Mouse (Mus musculus) limb, embryonic 14.5 days (tissue): ENCODE data around the gene Hist1h1b. TPM values are rescaled to one million over a fixed set of nuclear protein-coding genes. Genes with fewer than 3 reads are reported as not detected.
"Not testable (repeated sequence)": the region's sequence is repeated elsewhere in the genome, so short reads cannot be mapped to it uniquely, and the experiment has no call there.

Experiments
- ATAC-seq: fragments of 200-750 bp; cut with Nextera tagmentation; 2 replicates; pipeline ENCODE4 v1.8.0; 2017; ENCODE audit warnings: low read depth, moderate number of reproducible peaks, moderate TSS enrichment; ENCODE audit not compliant: low FRiP score
- DNase-seq: peaks from one replicate; pipeline ENCODE4 v3.0.0-alpha.2; 2015; ENCODE audit warnings: low spot score
- H3K27ac ChIP-seq: fragments of 300-500 bp; sonication (generic); replicated peaks from 2 replicates; pipeline ENCODE4 v1.5.1; 2014; ENCODE audit warnings: low read depth, mild to moderate bottlenecking, low read length, moderate library complexity, mixed read lengths
- H3K27me3 ChIP-seq: fragments of 300-500 bp; sonication (generic); 2 replicates; pipeline ENCODE4 v1.6.1; 2014; ENCODE audit warnings: low read length, mixed read lengths; ENCODE audit not compliant: control insufficient read depth, insufficient read depth
- H3K36me3 ChIP-seq: fragments of 300-500 bp; sonication (generic); 2 replicates; pipeline ENCODE4 v1.6.1; 2014; ENCODE audit warnings: mild to moderate bottlenecking, low read length, moderate library complexity, mixed read lengths; ENCODE audit not compliant: control insufficient read depth, insufficient read depth
- H3K4me1 ChIP-seq: fragments of 300-500 bp; sonication (generic); 2 replicates; pipeline ENCODE4 v1.6.1; 2014; ENCODE audit warnings: antibody characterized with exemption, low read length, mixed read lengths; ENCODE audit not compliant: control insufficient read depth, insufficient read depth
- H3K4me2 ChIP-seq: fragments of 300-500 bp; sonication (generic); replicated peaks from 2 replicates; pipeline ENCODE4 v1.6.1; 2014; ENCODE audit warnings: low read depth, mild to moderate bottlenecking, low read length, moderate library complexity; ENCODE audit not compliant: severe bottlenecking
- H3K4me3 ChIP-seq: fragments of 300-500 bp; sonication (generic); replicated peaks from 2 replicates; pipeline ENCODE4 v1.5.1; 2014; ENCODE audit warnings: low read length
- H3K9ac ChIP-seq: fragments of 300-500 bp; sonication (generic); 2 replicates; pipeline ENCODE4 v1.6.1; 2014; ENCODE audit warnings: mild to moderate bottlenecking, low read depth, low read length, moderate library complexity; ENCODE audit not compliant: severe bottlenecking
- H3K9me3 ChIP-seq: fragments of 300-500 bp; sonication (generic); 2 replicates; pipeline ENCODE4 v1.6.1; 2016; ENCODE audit warnings: low read length; ENCODE audit not compliant: control insufficient read depth
- POLR2A ChIP-seq: fragments of 200-500 bp; IDR thresholded peaks from 2 replicates; pipeline ENCODE4 v1.8.0; 2012; ENCODE audit warnings: inconsistent platforms, mild to moderate bottlenecking, moderate library complexity, borderline replicate concordance; ENCODE audit not compliant: insufficient read depth, insufficient read length; ENCODE audit errors: extremely low read depth
- whole genome bisulfite sequencing: fragments of 180-500 bp; shearing (Covaris S2); extraction: QIAGEN DNeasy Blood & Tissue Kit; methylation state at CpG from one replicate; pipeline ENCODE4 v1.1.7; 2014; 5-methylcytosine and 5-hydroxymethylcytosine counted together
- polyA plus RNA-seq, 2 experiments: library from polyadenylated mRNA; depleted of rRNA in 1 of 2; stranded (reverse) in 1 of 2; unstranded in 1 of 2; fragments of >200 nt; fragmentation: Nextera tagmentation in 1 of 2; extraction: Ambion mirVana in 1 of 2; gene quantifications; 2 replicates each; pipeline versions ENCODE4 v1.2.1 to v1.2.3; 2012 to 2014

Hist1h1b gene
- polyA plus RNA-seq, 2 experiments, result 6.7 to 8.9 TPM

DNA sequence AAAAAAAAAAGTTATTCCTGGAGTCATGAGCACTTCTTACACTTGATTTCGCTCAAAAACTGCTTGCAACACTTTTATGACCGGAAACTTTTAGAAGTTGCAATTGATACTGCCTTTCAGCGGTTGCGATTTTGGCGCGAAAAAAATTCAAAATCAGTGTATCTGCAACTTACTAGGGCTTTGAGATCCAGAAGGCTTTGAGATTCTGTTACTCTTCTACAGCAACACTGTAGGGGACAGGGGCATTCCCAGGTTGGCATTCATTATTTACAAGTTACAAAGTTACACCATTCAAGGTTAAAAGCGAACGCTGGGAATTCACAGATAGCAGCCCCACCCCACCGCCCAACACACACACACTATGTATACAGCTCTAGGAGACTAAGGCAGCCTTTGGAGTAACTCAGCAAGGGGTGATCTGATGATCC lies 3.3 kb upstream of the Hist1h1b start:
- H3K36me3 ChIP-seq, result no peaks in the 10 kb centered on the region
- peak overlapping the region; percentile 36 for H3K4me3 ChIP-seq
- ATAC-seq (no peak), DNase-seq (peak; percentile 72)
- peak overlapping the region; percentile 72 for H3K4me2 ChIP-seq
- peak overlapping the region; percentile 52 for H3K9ac ChIP-seq
- H3K27me3 ChIP-seq, result no peaks in the 10 kb centered on the region
- peak overlapping the region; percentile 93 for H3K27ac ChIP-seq
- H3K9me3 ChIP-seq, result no peaks in the 10 kb centered on the region
- no peak for TF ChIP-seq POLR2A
- peaks cover 20% of the 10 kb centered on the region for H3K4me1 ChIP-seq
- WGBS, result 2% methylated on average over 9 of the region's 9 CpGs

DNA sequence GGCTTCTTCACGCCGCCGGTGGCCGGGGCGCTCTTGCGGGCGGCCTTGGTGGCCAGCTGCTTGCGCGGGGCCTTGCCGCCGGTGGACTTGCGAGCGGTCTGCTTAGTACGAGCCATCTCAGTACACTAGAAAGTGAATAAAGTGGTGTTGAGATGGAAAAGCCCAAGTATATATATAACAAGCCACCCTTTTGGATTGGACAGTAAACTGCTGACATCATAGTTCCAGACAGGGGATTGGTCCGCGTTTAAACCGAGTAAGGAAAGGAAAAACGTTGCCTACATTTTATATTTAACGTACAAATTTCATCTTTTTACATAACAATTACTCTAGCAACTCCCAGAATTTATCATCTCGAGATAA lies 2.8 kb upstream of the Hist1h1b start, which contains the start of gene Hist1h3i:
Gene Hist1h3i (minus strand): TSS at position 116 of the 363 bp plus-strand sequence.
- H3K9me3 ChIP-seq, result no peaks in the 10 kb centered on the region
- TF ChIP-seq POLR2A, result 0 out of 2 replicates have a peak, but pooled peaks have one; percentile 29
- DNase-seq, result peak; percentile 97
- H3K4me2 ChIP-seq, result peak within 1 kb of the TSS; percentile 72
- peak within 1 kb of the TSS; percentile 36 for H3K4me3 ChIP-seq
- H3K4me1 ChIP-seq, result peaks cover 21% of the 10 kb centered on the region
- WGBS, result 1% methylated on average over 13 of the region's 20 CpGs
- H3K36me3 ChIP-seq, result no peaks in the 10 kb centered on the region
- peak within 1 kb of the TSS; percentile 60 for H3K9ac ChIP-seq
- peak within 1 kb of the TSS; percentile 93 for H3K27ac ChIP-seq
- peak; percentile 76 for ATAC-seq
- no peaks in the 10 kb centered on the region for H3K27me3 ChIP-seq

DNA sequence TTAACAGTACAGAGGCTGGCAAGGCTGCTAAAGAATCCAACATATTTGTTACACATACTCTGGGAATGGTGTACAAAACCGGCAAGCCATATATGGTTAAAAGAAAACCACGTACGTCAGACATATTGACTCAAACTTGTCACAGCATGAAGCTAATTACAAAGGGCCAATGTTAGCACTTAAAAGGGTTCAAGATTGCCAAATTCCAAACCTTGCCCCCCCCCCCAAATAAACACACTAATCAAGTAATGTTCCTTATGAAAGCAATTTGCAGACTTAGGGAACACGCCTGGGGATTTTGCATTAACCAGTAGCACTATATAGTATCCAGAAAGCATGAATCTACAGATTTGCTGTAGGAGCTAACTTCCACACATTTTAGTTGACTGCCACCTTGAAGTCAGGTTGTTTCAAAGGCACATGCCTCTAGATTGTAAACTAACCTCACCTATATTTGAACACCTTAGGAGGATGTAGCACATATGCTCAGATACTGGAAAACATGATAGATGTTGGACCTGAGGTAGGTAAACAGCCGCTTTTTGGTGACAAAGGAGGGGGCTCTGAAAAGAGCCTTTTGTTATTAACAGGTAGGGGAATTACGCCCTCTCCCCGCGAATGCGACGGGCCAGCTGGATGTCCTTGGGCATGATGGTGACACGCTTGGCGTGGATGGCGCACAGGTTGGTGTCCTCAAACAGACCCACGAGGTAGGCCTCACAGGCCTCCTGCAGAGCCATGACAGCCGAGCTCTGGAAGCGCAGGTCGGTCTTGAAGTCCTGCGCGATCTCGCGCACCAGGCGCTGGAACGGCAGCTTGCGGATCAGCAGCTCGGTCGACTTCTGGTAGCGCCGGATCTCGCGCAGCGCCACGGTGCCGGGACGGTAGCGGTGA lies 2.2 kb upstream of the Hist1h1b start:
- Histone ChIP-seq H3K27ac (peak overlapping the region; percentile 93), H3K4me1 (peaks cover 20% of the 10 kb centered on the region)
- ATAC-seq, result not testable (repeated sequence)

DNA sequence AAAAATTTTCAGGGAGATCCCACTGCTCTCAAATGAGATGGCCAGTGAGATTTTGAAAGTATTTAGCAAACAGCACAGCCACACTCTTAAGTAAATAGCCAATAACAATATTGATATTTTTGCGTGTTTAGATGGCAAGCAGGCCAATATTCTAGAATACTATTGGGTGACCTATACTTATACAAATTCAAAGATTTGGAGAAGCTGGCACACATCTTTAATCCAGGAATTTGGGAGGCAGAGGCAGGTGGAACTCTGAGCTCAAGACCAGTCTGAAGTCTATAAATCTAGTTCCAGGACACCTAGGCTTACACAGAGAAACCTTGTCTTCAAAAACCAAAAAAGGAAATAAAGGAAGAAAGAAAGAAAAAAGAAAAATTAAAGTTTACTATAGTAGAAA lies 1.2 kb upstream of the Hist1h1b start:
- Histone ChIP-seq H3K4me2 (no peak overlapping the region), H3K9ac (no peak overlapping the region), H3K9me3 (no peaks in the 10 kb centered on the region), H3K4me1 (peaks cover 20% of the 10 kb centered on the region), H3K4me3 (no peak overlapping the region), H3K27ac (peak overlapping the region; percentile 92; the same call in 1 of the 2 replicates), H3K36me3 (no peaks in the 10 kb centered on the region), H3K27me3 (no peaks in the 10 kb centered on the region)
- 87% methylated on average over 1 of the region's 1 CpGs for WGBS
- no peak for DNase-seq
- TF ChIP-seq POLR2A, result no peak
- ATAC-seq, result no peak

More for the DNA sequence above, 2.2 kb upstream of the Hist1h1b start:
- DNase-seq, result peak; percentile 63
- H3K27me3 ChIP-seq, H3K9me3 ChIP-seq, H3K36me3 ChIP-seq: not testable (repeated sequence)
- WGBS, result under 1% methylated on average over 13 of the region's 35 CpGs
- Histone ChIP-seq H3K4me3 (peak overlapping the region; percentile 36), H3K4me2 (peak overlapping the region; percentile 72), H3K9ac (peak overlapping the region; percentile 60)
- peak; percentile 73; the same call in 1 of the 2 replicates for TF ChIP-seq POLR2A

DNA sequence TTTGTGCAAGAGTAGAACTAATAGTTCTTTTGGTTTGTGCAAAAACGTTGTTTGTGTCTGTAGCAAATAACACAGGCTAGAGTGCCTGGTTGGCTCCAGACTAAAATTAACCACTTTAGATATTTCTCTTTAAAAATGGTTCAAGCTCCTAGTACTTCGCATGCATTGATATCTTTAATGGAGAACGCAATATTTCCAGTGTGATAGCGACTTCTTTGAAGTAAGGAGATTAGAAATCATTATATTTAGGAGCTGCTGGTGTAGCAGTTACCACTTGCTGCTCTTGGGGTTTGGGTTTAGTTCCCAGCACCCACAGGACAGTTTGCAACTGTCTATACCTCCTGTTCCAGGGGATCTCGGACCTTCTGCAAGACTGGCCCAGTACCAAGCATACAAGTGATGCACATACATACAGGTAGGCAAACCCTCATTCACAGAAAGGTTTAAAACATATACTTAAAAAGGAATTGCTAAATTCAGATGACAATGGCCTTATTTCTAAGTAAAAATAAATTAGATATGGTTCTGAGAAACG lies 663 bp upstream of the Hist1h1b start:
- no peak for TF ChIP-seq POLR2A
- no peaks in the 10 kb centered on the region for H3K27me3 ChIP-seq
- peak overlapping the region; percentile 51; the same call in 1 of the 2 replicates for H3K4me3 ChIP-seq
- peak overlapping the region; percentile 75 for H3K4me2 ChIP-seq
- H3K9ac ChIP-seq, result 0 out of 2 replicates have a peak overlapping the region, but pooled peaks have one; percentile 4
- no peaks in the 10 kb centered on the region for H3K9me3 ChIP-seq
- peak overlapping the region; percentile 92 for H3K27ac ChIP-seq
- ATAC-seq (no peak), DNase-seq (no peak)
- H3K4me1 ChIP-seq, result peaks cover 17% of the 10 kb centered on the region
- WGBS, result 39% methylated on average over 6 of the region's 6 CpGs
- no peaks in the 10 kb centered on the region for H3K36me3 ChIP-seq
